38 mouse cellular contexts compared by ENCODE assay signal in genomic region chr8:83327889-83328288, GRCm38 (mm10). TPM values are rescaled to one million over a fixed set of nuclear protein-coding genes. Genes with fewer than 3 reads are reported as not detected.
"Had no signal": no experiment of that assay in that cellular context is flagged by ENCODE, and none has a peak within 500 bp of the region (broad histone marks: within the 10 kb centered on the region; RNA-seq: fewer than 3 reads in every experiment).

No protein-coding gene starts in this region.

- H3K27ac ChIP-seq: heart, adult 2 months; heart, embryonic 13.5 days; heart, embryonic 15.5 days; hindbrain, embryonic 13.5 days; hindbrain, embryonic 15.5 days; hindbrain, postnatal 0 days; intestine, embryonic 15.5 days; layer of hippocampus, adult 2 months; left cerebral cortex, adult 2 months; limb, embryonic 13.5 days; limb, embryonic 15.5 days; liver, embryonic 13.5 days had no signal

- H3K4me3 ChIP-seq: heart, adult 2 months; heart, embryonic 13.5 days; heart, embryonic 15.5 days; hindbrain, embryonic 13.5 days; hindbrain, embryonic 15.5 days; intestine, embryonic 15.5 days; layer of hippocampus, adult 2 months; left cerebral cortex, adult 2 months; limb, embryonic 13.5 days; limb, embryonic 15.5 days; liver, embryonic 13.5 days had no signal

- DNase-seq: gastrocnemius, postnatal 14 days; gastrocnemius, postnatal 36 days; heart, adult 11 months; heart, adult 2 months; heart, postnatal 14 days; heart, postnatal 36 days; kidney, adult 18-20 months; kidney, adult 8-10 months; kidney, postnatal 10 days; kidney, postnatal 25 days; kidney, postnatal 4 days; liver, embryonic 13.5 days had no signal

- H3K9me3 ChIP-seq: heart, embryonic 13.5 days; heart, embryonic 15.5 days; hindbrain, embryonic 13.5 days; hindbrain, embryonic 15.5 days; intestine, embryonic 15.5 days; limb, embryonic 13.5 days; limb, embryonic 15.5 days; liver, embryonic 13.5 days had no signal

- ATAC-seq: hindbrain, postnatal 0 days; intestine, embryonic 15.5 days; intestine, postnatal 0 days had no signal

- H3K36me3 ChIP-seq: intestine, embryonic 15.5 days had no signal

- H3K27me3 ChIP-seq: heart, embryonic 13.5 days; heart, embryonic 15.5 days; hindbrain, embryonic 13.5 days; hindbrain, embryonic 15.5 days; intestine, embryonic 15.5 days; limb, embryonic 13.5 days; limb, embryonic 15.5 days; liver, embryonic 13.5 days had no signal

- H3K4me1 ChIP-seq: intestine, embryonic 15.5 days; limb, embryonic 15.5 days had no signal

RNA-seq across cellular contexts. Expression of gene Mgat4d, which starts 20.4 kb away (rescaled TPM):
- total RNA-seq: gastrocnemius, adult 18-20 months; gastrocnemius, adult 8-10 months; gastrocnemius, postnatal 14 days; gastrocnemius, postnatal 36 days; heart, adult 2 months; heart, postnatal 14 days; heart, postnatal 36 days; hematopoietic stem cell, adult 5-6 weeks; hindbrain, postnatal 0 days; layer of hippocampus, adult 2 months; layer of hippocampus, postnatal 10 days; layer of hippocampus, postnatal 25 days; left cerebral cortex, adult 2 months; left cerebral cortex, postnatal 14 days; left cerebral cortex, postnatal 36 days had no signal
- polyA plus RNA-seq: gonadal fat pad, adult 2 months; heart, adult 2 months; heart, embryonic 11.5 days; heart, embryonic 13.5 days; heart, embryonic 15.5 days; heart, postnatal 0 days; hindbrain, embryonic 11.5 days; hindbrain, embryonic 13.5 days; hindbrain, embryonic 15.5 days; hindbrain, postnatal 0 days; intestine, embryonic 15.5 days; intestine, postnatal 0 days; kidney, embryonic 14.5 days; kidney, embryonic 16.5 days; limb, embryonic 11.5 days; limb, embryonic 13.5 days; limb, embryonic 15.5 days; liver, embryonic 11.5 days; liver, embryonic 13.5 days had no signal

RNA-seq across cellular contexts. Expression of gene Ucp1, which starts 37.7 kb away (rescaled TPM):
- total RNA-seq: gastrocnemius, adult 18-20 months; gastrocnemius, adult 8-10 months; gastrocnemius, postnatal 14 days; gastrocnemius, postnatal 36 days; hematopoietic stem cell, adult 5-6 weeks; layer of hippocampus, adult 2 months; layer of hippocampus, postnatal 10 days; layer of hippocampus, postnatal 25 days; left cerebral cortex, adult 2 months; left cerebral cortex, postnatal 14 days; left cerebral cortex, postnatal 36 days had no signal
- polyA plus RNA-seq: heart, embryonic 11.5 days; heart, embryonic 13.5 days; heart, embryonic 15.5 days; heart, postnatal 0 days; hindbrain, embryonic 11.5 days; hindbrain, embryonic 15.5 days; intestine, embryonic 15.5 days; intestine, postnatal 0 days; kidney, embryonic 14.5 days; kidney, embryonic 16.5 days; limb, embryonic 11.5 days; limb, embryonic 13.5 days; limb, embryonic 15.5 days; liver, embryonic 11.5 days; liver, embryonic 13.5 days had no signal
